Mouse (Mus musculus) limb, embryonic 11.5 days (tissue): ENCODE data around the gene Il11ra1. TPM values are rescaled to one million over a fixed set of nuclear protein-coding genes. Genes with fewer than 3 reads are reported as not detected.

Experiments
- ATAC-seq: fragments of 200-750 bp; cut with Nextera tagmentation; 2 replicates; pipeline ENCODE4 v1.8.0; 2017; ENCODE audit warnings: low read depth; ENCODE audit not compliant: insufficient number of reproducible peaks, low FRiP score, low TSS enrichment
- DNase-seq: peaks from one replicate; pipeline ENCODE4 v3.0.0-alpha.2; 2015; ENCODE audit warnings: low spot score
- H3K27ac ChIP-seq: fragments of 300-500 bp; sonication (generic); replicated peaks from 2 replicates; pipeline ENCODE4 v1.5.1; 2014; ENCODE audit warnings: low read depth, mild to moderate bottlenecking, low read length
- H3K27me3 ChIP-seq: fragments of 300-500 bp; sonication (generic); 2 replicates; pipeline ENCODE4 v1.6.1; 2014; ENCODE audit warnings: mild to moderate bottlenecking, low read length, mixed read lengths; ENCODE audit not compliant: control insufficient read depth, insufficient read depth
- H3K36me3 ChIP-seq: fragments of 300-500 bp; sonication (generic); 2 replicates; pipeline ENCODE4 v1.6.1; 2014; ENCODE audit warnings: mild to moderate bottlenecking, low read length, moderate library complexity, mixed read lengths; ENCODE audit not compliant: control insufficient read depth, insufficient read depth
- H3K4me1 ChIP-seq: fragments of 300-500 bp; sonication (generic); 2 replicates; pipeline ENCODE4 v1.6.1; 2014; ENCODE audit warnings: low read length, mixed read lengths; ENCODE audit not compliant: control insufficient read depth, insufficient read depth
- H3K4me2 ChIP-seq: fragments of 300-500 bp; sonication (generic); 2 replicates; pipeline ENCODE4 v1.6.1; 2014; ENCODE audit warnings: low read depth, mild to moderate bottlenecking, moderate library complexity; ENCODE audit not compliant: severe bottlenecking
- H3K4me3 ChIP-seq: fragments of 300-500 bp; sonication (generic); 2 replicates; pipeline ENCODE4 v1.5.1; 2014; ENCODE audit warnings: low read depth, low read length
- H3K9ac ChIP-seq: fragments of 300-500 bp; sonication (generic); 2 replicates; pipeline ENCODE4 v1.6.1; 2014; ENCODE audit warnings: mild to moderate bottlenecking, low read length
- H3K9me3 ChIP-seq: fragments of 300-500 bp; sonication (generic); 2 replicates; pipeline ENCODE4 v1.6.1; 2016; ENCODE audit warnings: low read length; ENCODE audit not compliant: control insufficient read depth
- WGBS: fragments of 180-500 bp; shearing (Covaris S2); extraction: QIAGEN DNeasy Blood & Tissue Kit; methylation state at CpG from one replicate; pipeline ENCODE4 v1.1.7; 2014; 5-methylcytosine and 5-hydroxymethylcytosine counted together
- polyA plus RNA-seq: library from polyadenylated mRNA; unstranded; fragments of >200 nt; fragmentation: Nextera tagmentation; extraction: Ambion mirVana; gene quantifications from 2 replicates; pipeline ENCODE4 v1.2.1, GENCODE M21; 2014

Gene Il11ra1
- polyA plus RNA-seq, 1 experiment from 2014 or later: 214 TPM

- Histone ChIP-seq H3K4me2 (no peak overlapping the region), H3K27ac (no peak overlapping the region), H3K4me3 (no peak overlapping the region), H3K27me3 (peaks cover 39% of the 10 kb centered on the region), H3K36me3 (no peaks in the 10 kb centered on the region), H3K9ac (no peak overlapping the region), H3K4me1 (peaks cover 78% of the 10 kb centered on the region), H3K9me3 (no peaks in the 10 kb centered on the region)
- WGBS: 15% methylated on average over 11 of the region's 11 CpGs
- DNase-seq (peak; percentile 54), ATAC-seq (no peak)
These were observed 37.1 kb upstream of the Il11ra1 start for GRCm38 (mm10) chr4:41662723-41663122.

DNA sequence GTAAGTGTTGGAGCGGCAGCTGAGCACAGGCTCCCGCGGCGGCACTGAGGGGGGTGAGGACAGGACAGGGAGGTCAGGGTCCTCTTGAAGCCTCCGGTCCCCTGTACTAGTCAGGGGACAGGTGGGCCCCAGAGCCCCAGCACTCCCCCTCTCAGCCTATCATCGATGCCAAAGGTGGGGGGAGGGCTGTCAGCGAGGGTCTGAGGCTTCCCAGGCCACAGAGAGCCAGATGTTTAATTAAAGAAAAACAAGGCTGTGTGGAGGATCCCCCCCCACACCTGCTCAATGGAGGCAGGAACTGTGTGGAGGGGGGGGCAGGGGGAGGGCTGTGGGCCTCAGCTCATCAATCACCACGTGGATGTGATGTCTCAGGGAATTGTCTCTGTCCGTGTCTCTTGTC is 36.2 kb upstream of the Il11ra1 start:
- H3K4me2 ChIP-seq: peak overlapping the region; percentile 12; the same call in 1 of the 2 replicates
- 5% methylated on average over 9 of the region's 9 CpGs for WGBS
- H3K4me3 ChIP-seq: no peak overlapping the region
- no peak overlapping the region for H3K27ac ChIP-seq
- no peaks in the 10 kb centered on the region for H3K36me3 ChIP-seq
- H3K9ac ChIP-seq: no peak overlapping the region
- H3K9me3 ChIP-seq: no peaks in the 10 kb centered on the region
- 0 out of 2 replicates have a peak, but pooled peaks have one; percentile 9 for ATAC-seq
- peaks cover 40% of the 10 kb centered on the region for H3K27me3 ChIP-seq
- peak; percentile 66 for DNase-seq
- H3K4me1 ChIP-seq: peaks cover 69% of the 10 kb centered on the region

- Histone ChIP-seq H3K27me3 (peaks cover 46% of the 10 kb centered on the region), H3K4me3 (no peak overlapping the region), H3K27ac (no peak overlapping the region), H3K4me2 (no peak overlapping the region), H3K4me1 (peaks cover 60% of the 10 kb centered on the region), H3K9me3 (no peaks in the 10 kb centered on the region), H3K9ac (no peak overlapping the region), H3K36me3 (no peaks in the 10 kb centered on the region)
- ATAC-seq (no peak), DNase-seq (no peak)
- 17% methylated on average over 7 of the region's 7 CpGs for WGBS
These were observed 35.3 kb upstream of the Il11ra1 start for GRCm38 (mm10) chr4:41664533-41664932.

GRCm38 (mm10) chr4:41665009-41665675 is 34.6 kb upstream of the Il11ra1 start:
- H3K36me3 ChIP-seq: no peaks in the 10 kb centered on the region
- no peak overlapping the region for H3K27ac ChIP-seq
- peaks cover 50% of the 10 kb centered on the region for H3K27me3 ChIP-seq
- ATAC-seq: no peak
- peak overlapping the region; percentile 16; the same call in 1 of the 2 replicates for H3K4me2 ChIP-seq
- no peaks in the 10 kb centered on the region for H3K9me3 ChIP-seq
- H3K4me1 ChIP-seq: peaks cover 54% of the 10 kb centered on the region
- DNase-seq: no peak
- H3K9ac ChIP-seq: no peak overlapping the region
- WGBS: 3% methylated on average over 5 of the region's 8 CpGs
- no peak overlapping the region for H3K4me3 ChIP-seq

GRCm38 (mm10) chr4:41666646-41667045 is 33.1 kb upstream of the Il11ra1 start:
- H3K4me1 ChIP-seq: peaks cover 45% of the 10 kb centered on the region
- H3K4me2 ChIP-seq: no peak overlapping the region
- no peak overlapping the region for H3K9ac ChIP-seq
- no peak overlapping the region for H3K27ac ChIP-seq
- ATAC-seq: no peak
- no peaks in the 10 kb centered on the region for H3K9me3 ChIP-seq
- no peak overlapping the region for H3K4me3 ChIP-seq
- DNase-seq: no peak
- H3K36me3 ChIP-seq: no peaks in the 10 kb centered on the region
- WGBS: 69% methylated on average over 11 of the region's 11 CpGs
- H3K27me3 ChIP-seq: peaks cover 59% of the 10 kb centered on the region

GRCm38 (mm10) chr4:41670836-41671235 is 29.0 kb upstream of the Il11ra1 start:
- no peak overlapping the region for H3K4me3 ChIP-seq
- peaks cover 71% of the 10 kb centered on the region for H3K27me3 ChIP-seq
- H3K27ac ChIP-seq: no peak overlapping the region
- DNase-seq (no peak), ATAC-seq (no peak)
- H3K4me2 ChIP-seq: no peak overlapping the region
- H3K9me3 ChIP-seq: no peaks in the 10 kb centered on the region
- peaks cover 18% of the 10 kb centered on the region for H3K4me1 ChIP-seq
- 86% methylated on average over 18 of the region's 18 CpGs for WGBS
- no peak overlapping the region for H3K9ac ChIP-seq
- no peaks in the 10 kb centered on the region for H3K36me3 ChIP-seq

GRCm38 (mm10) chr4:41671500-41671899 is 28.3 kb upstream of the Il11ra1 start:
- Histone ChIP-seq H3K36me3 (no peaks in the 10 kb centered on the region), H3K4me3 (no peak overlapping the region), H3K4me2 (no peak overlapping the region), H3K4me1 (peaks cover 18% of the 10 kb centered on the region), H3K27ac (no peak overlapping the region), H3K9me3 (no peaks in the 10 kb centered on the region), H3K9ac (no peak overlapping the region), H3K27me3 (peaks cover 74% of the 10 kb centered on the region)
- 0 out of 2 replicates have a peak, but pooled peaks have one; percentile 29 for ATAC-seq
- 31% methylated on average over 5 of the region's 5 CpGs for WGBS
- no peak for DNase-seq

DNA sequence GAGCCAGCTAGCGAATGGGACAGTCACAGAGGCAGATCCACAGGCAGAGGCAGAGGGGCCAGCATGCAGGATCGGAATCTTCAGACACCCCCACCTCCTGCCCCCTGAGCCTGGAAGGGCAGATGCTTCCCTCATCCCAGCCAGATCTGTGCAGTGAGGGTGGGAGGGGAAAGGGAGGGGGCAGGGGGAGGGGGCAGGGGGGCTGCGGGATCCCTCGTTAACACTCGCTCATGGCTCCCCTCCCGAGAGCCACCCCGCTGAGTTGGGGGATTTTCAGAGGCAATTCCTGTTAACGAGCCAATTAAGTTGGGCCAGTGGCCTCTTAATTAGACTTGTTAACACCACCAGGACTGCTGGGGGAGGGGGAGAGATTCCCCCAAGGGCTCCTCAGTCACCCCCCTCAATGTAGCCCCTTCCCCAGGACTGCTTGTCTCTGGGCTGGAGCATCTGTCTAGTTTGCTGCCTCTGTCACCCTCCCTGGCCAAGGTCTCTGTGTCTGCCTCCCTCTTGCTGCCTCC is 27.8 kb upstream of the Il11ra1 start:
- H3K4me2 ChIP-seq: no peak overlapping the region
- H3K27me3 ChIP-seq: peaks cover 74% of the 10 kb centered on the region
- H3K9ac ChIP-seq: no peak overlapping the region
- H3K4me3 ChIP-seq: no peak overlapping the region
- DNase-seq (peak; percentile 77), ATAC-seq (0 out of 2 replicates have a peak, but pooled peaks have one; percentile 48)
- no peak overlapping the region for H3K27ac ChIP-seq
- peaks cover 18% of the 10 kb centered on the region for H3K4me1 ChIP-seq
- no peaks in the 10 kb centered on the region for H3K36me3 ChIP-seq
- no peaks in the 10 kb centered on the region for H3K9me3 ChIP-seq
- 5% methylated on average over 8 of the region's 8 CpGs for WGBS
